ENCODE assay signal across 13 mouse cellular contexts in the genomic region with DNA sequence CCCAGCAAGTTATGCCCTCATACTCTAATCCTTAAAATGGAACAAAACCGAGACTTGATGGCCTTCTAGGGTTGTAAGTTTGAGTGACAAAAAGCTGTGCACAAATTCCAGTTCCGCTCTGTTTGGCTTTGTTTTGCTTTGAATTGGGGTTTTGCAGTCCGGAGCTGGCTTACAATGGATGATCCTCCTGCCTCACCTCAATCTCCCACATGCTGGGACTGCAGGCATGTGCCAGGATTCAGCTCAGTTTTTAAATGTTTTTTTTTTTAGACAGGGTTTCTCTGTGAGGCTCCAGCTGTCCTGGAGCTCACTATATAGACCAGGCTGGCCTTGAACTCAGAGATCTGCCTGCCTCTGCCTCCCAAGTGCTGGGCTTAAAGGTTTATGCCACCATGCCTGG. TPM values are rescaled to one million over a fixed set of nuclear protein-coding genes. Genes with fewer than 3 reads are reported as not detected.
DNase-seq lines count a peak whose midpoint lies in the region; ATAC-seq and TF ChIP-seq lines count a peak whose summit lies in the region.
"Had no signal": no experiment of that assay in that cellular context is flagged by ENCODE, and none has a peak within 500 bp of the region (broad histone marks: within the 10 kb centered on the region; RNA-seq: fewer than 3 reads in every experiment).

No protein-coding gene starts in this region.

- H3K9me3 ChIP-seq in embryonic facial prominence, embryonic 11.5 days (replicated peaks; ENCODE audit: control insufficient read depth, low read length): no peaks in the 10 kb centered on the region
- no peaks in the 10 kb centered on the region for H3K9me3 ChIP-seq in embryonic facial prominence, embryonic 10.5 days
- H3K9me3 ChIP-seq in kidney, embryonic 15.5 days (replicated peaks): no peaks in the 10 kb centered on the region
- no peaks in the 10 kb centered on the region for H3K9me3 ChIP-seq in limb, embryonic 12.5 days

- peak overlapping the region; percentile 42; the same call in 1 of the 2 replicates for H3K27ac ChIP-seq in embryonic facial prominence, embryonic 11.5 days (replicated peaks; ENCODE audit: low read depth, low read length)
- no peak overlapping the region for H3K27ac ChIP-seq in embryonic facial prominence, embryonic 10.5 days (replicated peaks)
- no peak overlapping the region for H3K27ac ChIP-seq in kidney, embryonic 15.5 days
- H3K27ac ChIP-seq in limb, embryonic 12.5 days: peak overlapping the region; percentile 74
- H3K27ac ChIP-seq in kidney, adult 2 months (ENCODE audit: insufficient read depth, low read depth, low read length): no peak overlapping the region

- no peaks in the 10 kb centered on the region for H3K36me3 ChIP-seq in embryonic facial prominence, embryonic 11.5 days (replicated peaks; ENCODE audit: control insufficient read depth, insufficient read depth, low read depth, low read length)
- no peaks in the 10 kb centered on the region for H3K36me3 ChIP-seq in embryonic facial prominence, embryonic 10.5 days (replicated peaks)
- H3K36me3 ChIP-seq in kidney, embryonic 15.5 days: no peaks in the 10 kb centered on the region
- no peaks in the 10 kb centered on the region for H3K36me3 ChIP-seq in limb, embryonic 12.5 days
- no peaks in the 10 kb centered on the region for H3K36me3 ChIP-seq in kidney, adult 2 months (ENCODE audit: control insufficient read depth, insufficient read depth, low read length)

- ATAC-seq in embryonic facial prominence, embryonic 11.5 days (replicated peaks; ENCODE audit: insufficient number of reproducible peaks, low FRiP score, low TSS enrichment, low read depth): no peak
- ATAC-seq in kidney, embryonic 15.5 days (replicated peaks; ENCODE audit: low FRiP score): 0 out of 2 replicates have a peak, but pooled peaks have one; percentile 17
- ATAC-seq in limb, embryonic 12.5 days (ENCODE audit: insufficient number of reproducible peaks, insufficient read depth, low FRiP score, low TSS enrichment, low read depth): no peak

- TF ChIP-seq CTCF in brain, embryonic 14.5 days (IDR thresholded peaks at IDR 0.05; ENCODE audit: borderline replicate concordance, extremely low read depth, insufficient read depth, insufficient read length): no peak
- TF ChIP-seq CTCF in kidney, adult 2 months (conservative IDR thresholded peaks at IDR 0.05; ENCODE audit: insufficient read depth, insufficient read length, low read depth, low read length): no peak

- no peaks in the 10 kb centered on the region for H3K4me1 ChIP-seq in embryonic facial prominence, embryonic 11.5 days (ENCODE audit: control insufficient read depth, insufficient read depth, low read length)
- peaks cover 10% of the 10 kb centered on the region for H3K4me1 ChIP-seq in embryonic facial prominence, embryonic 10.5 days
- peaks cover 9% of the 10 kb centered on the region; the same call in 1 of the 2 replicates for H3K4me1 ChIP-seq in kidney, embryonic 15.5 days
- H3K4me1 ChIP-seq in limb, embryonic 12.5 days (replicated peaks): peaks cover 13% of the 10 kb centered on the region
- no peaks in the 10 kb centered on the region for H3K4me1 ChIP-seq in kidney, adult 2 months (ENCODE audit: control insufficient read depth, insufficient read depth, low read length)

- H3K27me3 ChIP-seq in embryonic facial prominence, embryonic 11.5 days (ENCODE audit: control insufficient read depth, insufficient read depth, low read length): no peaks in the 10 kb centered on the region
- H3K27me3 ChIP-seq in embryonic facial prominence, embryonic 10.5 days (replicated peaks; ENCODE audit: low read depth, poor library complexity, severe bottlenecking): no peaks in the 10 kb centered on the region
- no peaks in the 10 kb centered on the region for H3K27me3 ChIP-seq in kidney, embryonic 15.5 days
- H3K27me3 ChIP-seq in limb, embryonic 12.5 days: no peaks in the 10 kb centered on the region; the same call in 1 of the 2 replicates
- H3K27me3 ChIP-seq in kidney, adult 2 months (replicated peaks; ENCODE audit: control insufficient read depth, insufficient read depth, low read length): no peaks in the 10 kb centered on the region

- H3K9ac ChIP-seq in embryonic facial prominence, embryonic 11.5 days (replicated peaks; ENCODE audit: low read length): no peak overlapping the region
- H3K9ac ChIP-seq in kidney, embryonic 15.5 days: no peak overlapping the region
- H3K9ac ChIP-seq in limb, embryonic 12.5 days (replicated peaks): no peak overlapping the region

- no peak for DNase-seq in embryonic facial prominence, embryonic 11.5 days (ENCODE audit: low spot score)
- DNase-seq in embryonic facial prominence, embryonic 10.5 days (ENCODE audit: low spot score): no peak
- no peak for DNase-seq in kidney, adult 11 months
- DNase-seq in brain, embryonic 14.5 days (ENCODE audit: low read depth): peak; percentile 50
- DNase-seq in MN1 (ENCODE audit: low spot score): no peak
- DNase-seq in kidney, adult 2 months: no peak
- DNase-seq: adrenal gland, postnatal 25 days; kidney, adult 8-10 months; spleen, adult 18-20 months had no signal

- WGBS in embryonic facial prominence, embryonic 11.5 days: 59% methylated on average over 3 of the region's 3 CpGs
- 79% methylated on average over 3 of the region's 3 CpGs for WGBS in embryonic facial prominence, embryonic 10.5 days
- WGBS in kidney, embryonic 15.5 days: 51% methylated on average over 3 of the region's 3 CpGs
- whole genome bisulfite sequencing in limb, embryonic 12.5 days: 87% methylated on average over 3 of the region's 3 CpGs
- 72% methylated on average over 3 of the region's 3 CpGs for WGBS in kidney, adult 2 months

- H3K4me2 ChIP-seq in embryonic facial prominence, embryonic 11.5 days (ENCODE audit: low read depth, low read length): no peak overlapping the region
- H3K4me2 ChIP-seq in kidney, embryonic 15.5 days: no peak overlapping the region
- H3K4me2 ChIP-seq in limb, embryonic 12.5 days: no peak overlapping the region
- H3K4me2 ChIP-seq: liver, embryonic 11.5 days had no signal

- no peak for TF ChIP-seq POLR2A in brain, embryonic 14.5 days (IDR thresholded peaks at IDR 0.05; ENCODE audit: borderline replicate concordance, extremely low read depth, insufficient read depth, insufficient read length, poor library complexity, severe bottlenecking)
- TF ChIP-seq POLR2A in kidney, adult 2 months (IDR thresholded peaks at IDR 0.05; ENCODE audit: low read depth, low read length): no peak

- H3K4me3 ChIP-seq in embryonic facial prominence, embryonic 11.5 days (ENCODE audit: low read depth, low read length): no peak overlapping the region
- H3K4me3 ChIP-seq in embryonic facial prominence, embryonic 10.5 days: no peak overlapping the region
- H3K4me3 ChIP-seq in kidney, embryonic 15.5 days (replicated peaks): no peak overlapping the region
- H3K4me3 ChIP-seq in limb, embryonic 12.5 days (replicated peaks): no peak overlapping the region
- H3K4me3 ChIP-seq in kidney, adult 2 months (ENCODE audit: insufficient read depth, low read depth, low read length): no peak overlapping the region

RNA-seq across cellular contexts. Expression of a gene that starts 23.3 kb away (rescaled TPM):
- 34.4 and 36.6 TPM in 2 replicates for polyA plus RNA-seq in embryonic facial prominence, embryonic 11.5 days (2014; fragmentation: Nextera tagmentation; extraction: Ambion mirVana)
- 20.2 and 24.5 TPM in 2 replicates for polyA plus RNA-seq in embryonic facial prominence, embryonic 10.5 days (2016; fragmentation: Nextera tagmentation; extraction: Ambion mirVana)
- polyA plus RNA-seq in kidney, embryonic 15.5 days (2015; fragmentation: Nextera tagmentation; extraction: Ambion mirVana): 32.8 and 34.5 TPM in 2 replicates
- polyA plus RNA-seq in brain, embryonic 14.5 days (2012; rRNA removed): 15.5 and 23.7 TPM in 2 replicates
- 26.6 and 33.7 TPM in 2 replicates for polyA plus RNA-seq in limb, embryonic 12.5 days (2016; fragmentation: Nextera tagmentation; extraction: Ambion mirVana)
- 17.1 and 17.4 TPM in 2 replicates for polyA plus RNA-seq in kidney, adult 2 months (2012; rRNA removed)
- polyA plus RNA-seq: C2C12 had no signal

Comparison
In these comparisons a context has a peak if more than half of its experiments do, and no peak if none do; other contexts are left out.
1. H3K27ac ChIP-seq: peak in embryonic facial prominence, embryonic 11.5 days (single experiment) and limb, embryonic 12.5 days (single experiment); none in embryonic facial prominence, embryonic 10.5 days (single experiment), kidney, embryonic 15.5 days (single experiment) and kidney, adult 2 months (single experiment).